Mouse (Mus musculus) CH12.LX (cell line): ENCODE results near the gene Cracr2a. TPM values are rescaled to one million over a fixed set of nuclear protein-coding genes. Genes with fewer than 3 reads are reported as not detected.

ENCODE experiments used
- DNase-seq: peaks from one replicate; pipeline ENCODE4 v3.0.0-alpha.2; 2013; ENCODE audit errors: extremely low read depth
- H3K27ac ChIP-seq: 2 replicates; pipeline ENCODE4 v1.5.1; 2012; ENCODE audit warnings: low read depth, mild to moderate bottlenecking, control low read depth, moderate library complexity; ENCODE audit not compliant: insufficient read depth
- H3K27me3 ChIP-seq: replicated peaks from 2 replicates; pipeline ENCODE3; 2012; ENCODE audit warnings: inconsistent platforms
- H3K36me3 ChIP-seq, 2 experiments: replicated peaks in 1 of 2; 2 replicates each; pipeline versions ENCODE3 to v1.6.1; 2012; ENCODE audit warnings: inconsistent platforms in 1 of 2, low read length in 1 of 2, mild to moderate bottlenecking in 1 of 2, mixed read lengths in 1 of 2, moderate library complexity in 1 of 2; ENCODE audit not compliant: control insufficient read depth in 1 of 2, insufficient read depth in 1 of 2
- H3K4me1 ChIP-seq, 2 experiments: 2 replicates each; pipeline ENCODE4 v1.6.1; 2012; ENCODE audit warnings: inconsistent platforms in 1 of 2, moderate library complexity in 1 of 2; ENCODE audit not compliant: insufficient read depth in 2 of 2, control insufficient read depth in 1 of 2
- H3K4me2 ChIP-seq: 2 replicates; pipeline ENCODE4 v1.6.1; 2012; ENCODE audit warnings: low read depth, mild to moderate bottlenecking, control low read depth; ENCODE audit not compliant: poor library complexity, insufficient read depth, severe bottlenecking
- H3K4me3 ChIP-seq, 3 experiments: fragments of 150-350 bp in 1 of 3; sonication (generic) in 1 of 3; replicated peaks in 1 of 3; 2 replicates each; pipeline versions ENCODE3 to v1.5.1; 2011 to 2012; ENCODE audit warnings: low read depth in 2 of 3, low read length in 2 of 3, mild to moderate bottlenecking in 2 of 3, moderate library complexity in 2 of 3, control low read depth in 1 of 3, improper control_type of control experiment in 1 of 3, inconsistent platforms in 1 of 3, mixed read lengths in 1 of 3; ENCODE audit not compliant: poor library complexity in 1 of 3
- H3K79me2 ChIP-seq: replicated peaks from 2 replicates; pipeline ENCODE4 v1.6.1; 2012; ENCODE audit warnings: mild to moderate bottlenecking, moderate library complexity; ENCODE audit not compliant: control insufficient read depth, poor library complexity, insufficient read depth, severe bottlenecking; ENCODE audit errors: extremely low read depth
- H3K9ac ChIP-seq: 2 replicates; pipeline ENCODE4 v1.6.1; 2012; ENCODE audit warnings: low read depth, mild to moderate bottlenecking, control low read depth, moderate library complexity; ENCODE audit not compliant: insufficient read depth
- H3K9me3 ChIP-seq: replicated peaks from 2 replicates; pipeline ENCODE3; 2012; ENCODE audit warnings: low read length, inconsistent platforms, mixed read lengths
- BHLHE40 ChIP-seq: IDR thresholded peaks from 2 replicates; pipeline ENCODE4 v1.6.1; 2011; ENCODE audit warnings: mild to moderate bottlenecking, low read depth, low read length, improper control_type of control experiment
- CHD2 ChIP-seq: IDR thresholded peaks from 2 replicates; pipeline ENCODE4 v1.6.1; 2011; ENCODE audit warnings: low read length, improper control_type of control experiment
- CTCF ChIP-seq, 2 experiments: IDR thresholded peaks in 1 of 2; conservative IDR thresholded peaks in 1 of 2; 2 replicates each; pipeline ENCODE4 v1.5.1; 2011 to 2012; ENCODE audit warnings: low read depth in 2 of 2, low read length in 2 of 2, improper control_type of control experiment in 1 of 2, inconsistent platforms in 1 of 2, mild to moderate bottlenecking in 1 of 2, moderate library complexity in 1 of 2
- ELF1 ChIP-seq: IDR thresholded peaks from 2 replicates; pipeline ENCODE4 v1.6.1; 2014; ENCODE audit warnings: low read depth, mild to moderate bottlenecking, inconsistent platforms, low read length, improper control_type of control experiment
- EP300 ChIP-seq: IDR thresholded peaks from 2 replicates; pipeline ENCODE4 v1.6.1; 2011; ENCODE audit warnings: low read length, improper control_type of control experiment
- GABPA ChIP-seq: IDR thresholded peaks from 2 replicates; pipeline ENCODE4 v1.6.1; 2012; ENCODE audit warnings: low read depth, low read length, improper control_type of control experiment, inconsistent platforms; ENCODE audit not compliant: insufficient replicate concordance
- IRF4 ChIP-seq: IDR thresholded peaks from 2 replicates; pipeline ENCODE4 v1.6.1; 2014; ENCODE audit warnings: low read depth, mild to moderate bottlenecking, inconsistent platforms, low read length, improper control_type of control experiment
- JUN ChIP-seq: IDR thresholded peaks from 2 replicates; pipeline ENCODE4 v1.6.1; 2011; ENCODE audit warnings: low read depth, mild to moderate bottlenecking, low read length, improper control_type of control experiment, moderate library complexity; ENCODE audit not compliant: insufficient read depth
- JUND ChIP-seq: conservative IDR thresholded peaks from 2 replicates; pipeline ENCODE4 v1.6.1; 2011; ENCODE audit warnings: low read depth, low read length, improper control_type of control experiment
- KAT2A ChIP-seq: IDR thresholded peaks from 2 replicates; pipeline ENCODE4 v1.6.1; 2012; ENCODE audit warnings: low read length, improper control_type of control experiment, inconsistent platforms; ENCODE audit not compliant: insufficient replicate concordance
- MAFK ChIP-seq: IDR thresholded peaks from 2 replicates; pipeline ENCODE4 v1.6.1; 2011; ENCODE audit warnings: low read length, improper control_type of control experiment; ENCODE audit not compliant: insufficient replicate concordance
- MAX ChIP-seq: IDR thresholded peaks from 2 replicates; pipeline ENCODE4 v1.6.1; 2011; ENCODE audit warnings: low read length, improper control_type of control experiment
- MAZ ChIP-seq: IDR thresholded peaks from 2 replicates; pipeline ENCODE4 v1.6.1; 2012; ENCODE audit warnings: low read depth, mild to moderate bottlenecking, inconsistent platforms, low read length, improper control_type of control experiment, moderate library complexity
- MEF2A ChIP-seq: IDR thresholded peaks from 2 replicates; pipeline ENCODE4 v1.6.1; 2014; ENCODE audit warnings: low read depth, mild to moderate bottlenecking, inconsistent platforms, low read length, improper control_type of control experiment, borderline replicate concordance
- MYC ChIP-seq: IDR thresholded peaks from 2 replicates; pipeline ENCODE4 v1.6.1; 2011; ENCODE audit warnings: low read depth, mild to moderate bottlenecking, improper control_type of control experiment, low read length
- NELFE ChIP-seq: IDR thresholded peaks from 2 replicates; pipeline ENCODE4 v1.6.1; 2011; ENCODE audit warnings: low read depth, low read length, improper control_type of control experiment
- PAX5 ChIP-seq: IDR thresholded peaks from 2 replicates; pipeline ENCODE4 v1.6.1; 2012; ENCODE audit warnings: low read length, inconsistent platforms, mixed read lengths
- POLR2A ChIP-seq: IDR thresholded peaks from 2 replicates; pipeline ENCODE4 v1.6.1; 2011; ENCODE audit warnings: low read depth, mild to moderate bottlenecking, improper control_type of control experiment, low read length
- POLR2AphosphoS2 ChIP-seq: IDR thresholded peaks from 2 replicates; pipeline ENCODE4 v1.6.1; 2011; ENCODE audit warnings: low read depth, low read length, improper control_type of control experiment
- RAD21 ChIP-seq: IDR thresholded peaks from 2 replicates; pipeline ENCODE4 v1.6.1; 2011; ENCODE audit warnings: low read depth, mild to moderate bottlenecking, low read length, improper control_type of control experiment, moderate library complexity
- RCOR1 ChIP-seq: conservative IDR thresholded peaks from 2 replicates; pipeline ENCODE4 v1.6.1; 2012; ENCODE audit warnings: low read depth, mild to moderate bottlenecking, inconsistent platforms, low read length, improper control_type of control experiment
- SIN3A ChIP-seq: IDR thresholded peaks from 2 replicates; pipeline ENCODE4 v1.6.1; 2012; ENCODE audit warnings: low read length, improper control_type of control experiment, inconsistent platforms
- SMC3 ChIP-seq: IDR thresholded peaks from 2 replicates; pipeline ENCODE4 v1.6.1; 2011; ENCODE audit warnings: low read depth, low read length, improper control_type of control experiment
- TBP ChIP-seq: conservative IDR thresholded peaks from 2 replicates; pipeline ENCODE4 v1.6.1; 2011; ENCODE audit warnings: low read depth, low read length, improper control_type of control experiment
- TCF12 ChIP-seq: IDR thresholded peaks from 2 replicates; pipeline ENCODE4 v1.6.1; 2014; ENCODE audit warnings: low read depth, mild to moderate bottlenecking, inconsistent platforms, low read length, improper control_type of control experiment
- USF1 ChIP-seq: IDR thresholded peaks from 2 replicates; pipeline ENCODE4 v1.6.1; 2014; ENCODE audit warnings: low read depth, mild to moderate bottlenecking, inconsistent platforms, low read length, improper control_type of control experiment
- USF2 ChIP-seq: conservative IDR thresholded peaks from 2 replicates; pipeline ENCODE4 v1.6.1; 2011; ENCODE audit warnings: low read depth, low read length, improper control_type of control experiment
- ZKSCAN1 ChIP-seq: IDR thresholded peaks from 2 replicates; pipeline ENCODE4 v1.6.1; 2012; ENCODE audit warnings: low read depth, inconsistent platforms, low read length, improper control_type of control experiment, borderline replicate concordance
- ZNF384 ChIP-seq: IDR thresholded peaks from 2 replicates; pipeline ENCODE4 v1.6.1; 2012; ENCODE audit warnings: low read depth, low read length, improper control_type of control experiment, inconsistent platforms
- dilution Hi-C: fragments of 300-500 bp; cut with MboI; formaldehyde crosslinking; loops from 2 replicates; pipeline ENCODE4 v1.14.3; 2020; ENCODE audit warnings: low sequenced_read_pairs; ENCODE audit not compliant: extremely low pct_unique_long_range_greater_than_20kb, extremely low pct_ligation_motif_present
- in situ Hi-C: fragments of 300-500 bp; cut with MboI; formaldehyde crosslinking; loops from 3 replicates; pipeline ENCODE4 v1.14.3; 2019; ENCODE audit warnings: low sequenced_read_pairs, low pct_ligation_motif_present, low pct_unique_long_range_greater_than_20kb, mixed read lengths
- polyA plus RNA-seq: library from polyadenylated mRNA; unstranded; fragments of >175 nt; gene quantifications from 2 replicates; pipeline ENCODE4 v1.2.1, GENCODE M21; 2012; ENCODE audit warnings: low read depth; ENCODE audit not compliant: insufficient read length
- total RNA-seq, 2 experiments: library from RNA; depleted of rRNA; stranded (reverse); fragments of 300-350 nt in 1 of 2; fragments of >200 nt in 1 of 2; gene quantifications; 2 replicates each; pipeline ENCODE4 v1.2.3; 2012 to 2014

The Cracr2a gene
- total and polyA plus RNA-seq, 3 experiments = 1.2 to 1.6 (median 1.5) TPM

DNA sequence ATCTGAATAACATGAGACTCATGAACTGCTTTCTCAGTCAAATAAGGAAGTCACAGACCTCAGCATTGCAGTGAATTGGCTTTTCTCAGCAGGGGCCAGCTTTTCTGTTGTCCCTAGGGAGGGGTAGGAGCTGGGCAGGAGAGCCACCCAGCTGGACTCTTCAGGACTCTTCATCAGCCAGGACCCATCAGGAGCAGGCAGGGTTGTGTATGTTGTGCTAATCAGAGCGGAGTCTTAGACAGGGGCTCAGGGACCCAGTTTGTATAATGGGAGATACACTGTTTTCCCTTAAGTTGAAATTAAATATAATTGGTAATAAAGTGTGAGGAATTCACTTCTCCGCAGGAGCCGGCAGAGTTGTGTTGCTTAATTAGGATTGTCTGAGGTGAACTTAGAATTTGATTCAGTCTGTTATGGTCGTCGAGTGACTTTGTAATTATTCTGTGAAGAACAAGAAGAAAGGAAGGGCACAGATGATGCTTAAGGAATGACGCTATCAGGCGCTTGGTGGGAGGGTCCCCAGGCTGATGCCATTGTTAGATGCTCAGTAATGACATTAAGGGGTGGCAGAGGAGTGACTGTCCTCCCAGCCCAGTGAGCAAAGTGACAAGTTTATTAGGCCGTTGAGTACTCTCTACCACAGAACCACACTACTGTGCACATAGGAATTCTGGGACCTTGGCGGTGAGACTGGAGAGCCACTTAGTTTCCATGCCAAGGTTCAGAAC is 74.5 kb downstream of the Cracr2a start:
- no peak for TF ChIP-seq MAX
- TF ChIP-seq GABPA = no peak
- no peak for TF ChIP-seq ZNF384
- no peak for TF ChIP-seq SMC3
- TF ChIP-seq EP300 = no peak
- TF ChIP-seq MEF2A = no peak
- no peak for TF ChIP-seq MYC
- no peak for TF ChIP-seq NELFE
- TF ChIP-seq MAFK = no peak
- no peak for TF ChIP-seq BHLHE40
- no peak for TF ChIP-seq TCF12
- TF ChIP-seq POLR2A = no peak
- TF ChIP-seq CHD2 = no peak
- TF ChIP-seq KAT2A = no peak
- no peak for TF ChIP-seq RCOR1
- no peak for TF ChIP-seq MAZ
- no peak for TF ChIP-seq CTCF (conservative IDR thresholded peaks at IDR 0.05 in 1 of 2, IDR thresholded peaks at IDR 0.05 in 1 of 2; ENCODE audit: low read depth in 2 of 2, low read length in 2 of 2)
- no peak for TF ChIP-seq ZKSCAN1
- no peak for TF ChIP-seq POLR2AphosphoS2
- no peaks in the 10 kb centered on the region for H3K9me3 ChIP-seq
- peaks cover 6 to 24% of the 10 kb centered on the region in 2 experiments for H3K4me1 ChIP-seq
- H3K4me2 ChIP-seq = no peak overlapping the region
- no peaks in the 10 kb centered on the region for H3K79me2 ChIP-seq
- no peaks in the 10 kb centered on the region for H3K36me3 ChIP-seq
- no peak overlapping the region for H3K9ac ChIP-seq
- no peak overlapping the region for H3K27ac ChIP-seq
- no peaks in the 10 kb centered on the region for H3K27me3 ChIP-seq
- DNase-seq = no peak
- in situ Hi-C loops (no loop called here), dilution Hi-C loops (no loop called here)
- H3K4me3 ChIP-seq = no peak overlapping the region

DNA sequence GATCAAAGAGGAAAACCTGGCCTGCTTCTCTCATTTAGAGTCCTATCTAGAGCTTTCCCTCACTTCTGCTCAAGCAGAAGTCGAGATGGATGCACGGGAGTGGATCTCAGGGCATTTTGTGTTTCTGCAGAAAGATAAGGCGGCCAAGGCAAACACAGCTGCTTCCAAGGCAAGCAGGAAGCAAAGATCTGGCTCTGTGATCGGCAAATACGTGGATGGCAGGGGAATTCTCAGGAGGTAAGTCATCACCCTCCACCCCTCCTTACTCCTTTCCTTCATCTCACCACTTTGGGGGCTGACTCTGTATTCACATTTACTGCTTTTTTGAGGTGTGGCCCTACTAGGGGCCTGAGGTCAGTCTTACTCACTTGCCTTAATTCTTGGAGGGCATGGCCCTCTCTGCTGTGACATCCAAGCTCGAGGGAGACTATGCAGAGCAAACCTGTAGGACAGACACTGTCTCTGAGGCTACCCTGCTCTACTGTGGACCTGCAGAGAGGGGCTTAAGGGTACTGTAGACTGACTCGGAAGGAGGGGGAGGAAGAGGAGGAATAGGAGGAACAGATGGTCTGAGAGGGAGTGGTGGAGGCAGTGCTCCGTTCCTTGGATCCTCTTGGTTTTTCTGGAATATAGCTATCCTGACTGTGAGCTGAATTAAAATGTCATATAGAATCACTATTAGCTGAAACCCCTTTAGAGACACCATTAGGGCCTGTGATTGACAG is 80.1 kb downstream of the Cracr2a start:
- DNase-seq = no peak
- Histone ChIP-seq H3K9ac (no peak overlapping the region), H3K36me3 (peaks cover 0 to 2% of the 10 kb centered on the region in 2 experiments), H3K79me2 (no peaks in the 10 kb centered on the region), H3K27ac (no peak overlapping the region), H3K4me2 (no peak overlapping the region), H3K4me1 (peaks cover 6 to 11% of the 10 kb centered on the region in 2 experiments), H3K27me3 (no peaks in the 10 kb centered on the region)
- no peak for TF ChIP-seq USF1
- TF ChIP-seq USF2 = no peak
- no peak for TF ChIP-seq RAD21
- TF ChIP-seq IRF4 = no peak
- no peak for TF ChIP-seq KAT2A
- TF ChIP-seq TBP = no peak
- no peak for TF ChIP-seq MAX
- no peak for TF ChIP-seq ELF1
- no peak for TF ChIP-seq SIN3A
- no peak for TF ChIP-seq PAX5
- TF ChIP-seq ZNF384 = no peak
- TF ChIP-seq JUND = no peak
- TF ChIP-seq JUN = no peak
- no peak for TF ChIP-seq MYC
- TF ChIP-seq, all 38 proteins: peak for 0
- H3K4me3 ChIP-seq = no peak overlapping the region
- H3K9me3 ChIP-seq = no peaks in the 10 kb centered on the region
- in situ Hi-C loops (no loop called here), dilution Hi-C loops (no loop called here)
